In the genomic region with DNA sequence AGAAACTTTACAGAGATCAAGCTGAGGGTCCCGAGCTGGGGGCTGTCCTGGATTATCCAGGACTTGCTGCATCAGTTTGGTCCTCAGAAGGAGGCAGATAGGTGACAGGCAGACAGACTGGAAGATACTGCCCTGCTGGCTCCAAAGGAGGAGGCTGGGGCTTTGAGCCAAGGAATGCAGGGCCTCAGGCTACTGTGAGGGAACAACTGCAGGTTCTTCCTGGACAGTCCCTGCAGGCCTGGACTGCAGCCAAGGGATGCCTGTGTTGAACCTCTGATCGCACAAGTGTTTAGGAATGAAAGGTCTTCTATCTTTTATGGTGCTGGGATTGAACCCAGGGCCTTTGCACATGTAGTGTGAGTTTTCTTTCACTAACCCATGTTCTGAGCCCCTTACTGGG, we compare ENCODE assay signal across 11 mouse cellular contexts. TPM values are rescaled to one million over a fixed set of nuclear protein-coding genes. Genes with fewer than 3 reads are reported as not detected.
A peak's percentile ranks its signal among the peaks of the same experiment; 100 is the strongest.
DNase-seq lines count a peak whose midpoint lies in the region; ATAC-seq and TF ChIP-seq lines count a peak whose summit lies in the region.
"Had no signal": no experiment of that assay in that cellular context is flagged by ENCODE, and none has a peak within 500 bp of the region (broad histone marks: within the 10 kb centered on the region; RNA-seq: fewer than 3 reads in every experiment).

No protein-coding gene starts in this region.

- peak; percentile 51 for DNase-seq in gastrocnemius, postnatal 14 days
- DNase-seq in gastrocnemius, adult 8-10 months (ENCODE audit: low spot score in 2 of 2) = no peak
- peak; percentile 85 to 88 for DNase-seq in kidney, postnatal 25 days
- DNase-seq in frontal cortex, postnatal 36 days (ENCODE audit: low spot score in 2 of 2) = no peak
- DNase-seq: cerebellum, postnatal 14 days had no signal

- no peak for TF ChIP-seq POLR2A in embryonic fibroblast, embryonic 13.5 days (IDR thresholded peaks at IDR 0.05; ENCODE audit: low read depth, low read length)

- no peak for ATAC-seq in megakaryocyte progenitor cell, adult 5-6 weeks (replicated peaks; ENCODE audit: poor library complexity)
- no peak for ATAC-seq in erythroid progenitor cell, adult 5-6 weeks (replicated peaks; ENCODE audit: low FRiP score, poor library complexity, severe bottlenecking)
- ATAC-seq: hindbrain, postnatal 0 days had no signal

- H3K27ac ChIP-seq in embryonic fibroblast, embryonic 13.5 days (ENCODE audit: insufficient read depth, low read length) = 0 out of 2 replicates have a peak overlapping the region, but pooled peaks have one; percentile 1
- H3K27ac ChIP-seq: hindbrain, postnatal 0 days had no signal

- no peaks in the 10 kb centered on the region for H3K36me3 ChIP-seq in E14TG2a.4 (ENCODE audit: insufficient read depth, low read length)
- H3K36me3 ChIP-seq: G1E had no signal

- intact Hi-C loops in gastrocnemius, postnatal 14 days (cut with DNase I; ENCODE audit: low total_unique reads) = no loop called here

- H3K4me3 ChIP-seq in E14TG2a.4 (replicated peaks; ENCODE audit: low read length) = peak overlapping the region; percentile 71
- no peak overlapping the region for H3K4me3 ChIP-seq in embryonic fibroblast, embryonic 13.5 days (ENCODE audit: insufficient read depth, low read length)

- no peak for TF ChIP-seq CTCF in E14TG2a.4 (conservative IDR thresholded peaks at IDR 0.05; ENCODE audit: low read length)
- TF ChIP-seq CTCF in embryonic fibroblast, embryonic 13.5 days (IDR thresholded peaks at IDR 0.05; ENCODE audit: borderline replicate concordance, insufficient read depth, low read length) = no peak

- peaks cover 96% of the 10 kb centered on the region for H3K4me1 ChIP-seq in E14TG2a.4 (replicated peaks; ENCODE audit: low read depth, low read length)
- H3K4me1 ChIP-seq in embryonic fibroblast, embryonic 13.5 days (ENCODE audit: control insufficient read depth, insufficient read depth, low read length) = peaks cover 8% of the 10 kb centered on the region

- no peaks in the 10 kb centered on the region for H3K9me3 ChIP-seq in E14TG2a.4 (ENCODE audit: low read length)
- H3K9me3 ChIP-seq: G1E had no signal

- no peaks in the 10 kb centered on the region for H3K27me3 ChIP-seq in E14TG2a.4 (ENCODE audit: insufficient read depth, low read length)

RNA-seq across cellular contexts. Expression of gene Gadd45b, which starts 17.9 kb away (rescaled TPM):
- total RNA-seq in gastrocnemius, postnatal 14 days (2021) = 10 to 100 TPM; 21.5 to 28.7 TPM
- total RNA-seq in gastrocnemius, adult 8-10 months (2022) = 10 to 100 TPM in 3 of 4 experiments, 1 to 10 TPM in 1; 6.8 to 31.8 (median 26.9) TPM
- polyA plus RNA-seq in embryonic fibroblast, embryonic 13.5 days (2011; ENCODE audit: insufficient read length, low read depth, missing spikeins) = 38.3 and 45.7 TPM in 2 replicates
- 18.7 and 20.7 TPM in 2 replicates for total RNA-seq in megakaryocyte progenitor cell, adult 5-6 weeks (2015)
- total RNA-seq in megakaryocyte progenitor cell, adult 5-6 weeks (2017) = 17.6 and 17.9 TPM in 2 replicates
- total RNA-seq in erythroid progenitor cell, adult 5-6 weeks (2015; ENCODE audit: low replicate concordance) = 1.3 and 1.8 TPM in 2 replicates
- 3.6 and 9.2 TPM in 2 replicates for total RNA-seq in erythroid progenitor cell, adult 5-6 weeks (2017; ENCODE audit: low replicate concordance)

RNA-seq across cellular contexts. Expression of gene Lmnb2, which starts 29.8 kb away (rescaled TPM):
- total RNA-seq in gastrocnemius, postnatal 14 days (2021) = 10 to 100 TPM in 1 of 2 experiments, 1 to 10 TPM in 1; 9.4 to 14.3 TPM
- 1 to 10 TPM; 2.1 to 4.0 (median 2.3) TPM for total RNA-seq in gastrocnemius, adult 8-10 months (2022)
- polyA plus RNA-seq in embryonic fibroblast, embryonic 13.5 days (2011; ENCODE audit: insufficient read length, low read depth, missing spikeins) = 14.1 and 14.7 TPM in 2 replicates
- 11.7 and 13.9 TPM in 2 replicates for total RNA-seq in megakaryocyte progenitor cell, adult 5-6 weeks (2015)
- total RNA-seq in megakaryocyte progenitor cell, adult 5-6 weeks (2017) = 49.3 and 56.9 TPM in 2 replicates
- 0.36 and 1.3 TPM in 2 replicates for total RNA-seq in erythroid progenitor cell, adult 5-6 weeks (2015; ENCODE audit: low replicate concordance)
- total RNA-seq in erythroid progenitor cell, adult 5-6 weeks (2017; ENCODE audit: low replicate concordance) = 7.3 and 9.0 TPM in 2 replicates

RNA-seq across cellular contexts. Expression of gene Timm13, which starts 47.0 kb away (rescaled TPM):
- total RNA-seq in gastrocnemius, postnatal 14 days (2021) = 100 to 1,000 TPM; 114 to 125 TPM
- 100 to 1,000 TPM; 119 to 143 (median 123) TPM for total RNA-seq in gastrocnemius, adult 8-10 months (2022)
- polyA plus RNA-seq in embryonic fibroblast, embryonic 13.5 days (2011; ENCODE audit: insufficient read length, low read depth, missing spikeins) = 75.8 and 89.2 TPM in 2 replicates
- total RNA-seq in megakaryocyte progenitor cell, adult 5-6 weeks (2015) = 132 and 150 TPM in 2 replicates
- 55.3 and 100 TPM in 2 replicates for total RNA-seq in megakaryocyte progenitor cell, adult 5-6 weeks (2017)
- 17.6 and 32.1 TPM in 2 replicates for total RNA-seq in erythroid progenitor cell, adult 5-6 weeks (2015; ENCODE audit: low replicate concordance)
- total RNA-seq in erythroid progenitor cell, adult 5-6 weeks (2017; ENCODE audit: low replicate concordance) = 3.7 and 7.6 TPM in 2 replicates

Comparison
In these comparisons a context has a peak if more than half of its experiments do, and no peak if none do; other contexts are left out.
1. DNase-seq: peak in gastrocnemius, postnatal 14 days (single experiment) and kidney, postnatal 25 days (2 of 2); none in gastrocnemius, adult 8-10 months (0 of 2) and frontal cortex, postnatal 36 days (0 of 2).